Mouse (Mus musculus) C2C12 (cell line): ENCODE measurements around the gene Wnt11.

Source experiments
- CEBPB ChIP-seq: IDR thresholded peaks from one replicate; pipeline ENCODE4 v1.6.1; 2011; ENCODE audit warnings: low read depth, mild to moderate bottlenecking, control low read depth, moderate library complexity
- CTCF ChIP-seq: IDR thresholded peaks from one replicate; pipeline ENCODE4 v1.5.1; 2011; ENCODE audit not compliant: control insufficient read depth, insufficient read depth, insufficient read length
- FOSL1 ChIP-seq: IDR thresholded peaks from one replicate; pipeline ENCODE4 v1.8.0; 2011; ENCODE audit warnings: mild to moderate bottlenecking, low read length; ENCODE audit not compliant: poor library complexity, insufficient read depth, severe bottlenecking
- MAX ChIP-seq: IDR thresholded peaks from one replicate; pipeline ENCODE4 v1.6.1; 2011; ENCODE audit warnings: mild to moderate bottlenecking, control low read depth
- MYOG ChIP-seq: IDR thresholded peaks from one replicate; pipeline ENCODE4 v1.6.1; 2011; ENCODE audit not compliant: control insufficient read depth, insufficient read length; ENCODE audit errors: extremely low read depth
- USF1 ChIP-seq: IDR thresholded peaks from one replicate; pipeline ENCODE4 v1.6.1; 2011; ENCODE audit warnings: low read depth, mild to moderate bottlenecking, control low read depth, moderate library complexity

DNA sequence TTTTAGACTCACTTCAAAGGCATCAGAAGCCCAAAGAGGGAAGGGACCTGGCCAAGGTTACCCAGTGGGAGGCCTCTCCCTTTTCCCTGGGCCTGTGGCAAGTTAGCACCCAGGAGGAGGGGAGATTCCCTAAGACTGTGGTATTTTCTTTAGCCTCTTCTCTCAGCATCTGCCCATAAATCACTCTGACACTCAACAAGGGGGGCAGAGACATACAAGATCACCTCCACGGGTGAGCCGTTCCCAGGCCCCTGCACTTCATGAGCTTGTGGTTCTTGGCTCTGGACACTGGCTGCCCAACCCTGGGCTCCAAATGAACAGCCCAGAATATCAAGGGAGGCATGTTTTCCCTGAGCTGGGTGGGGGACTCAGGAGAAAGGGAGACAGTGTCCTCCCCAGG, 26.1 kb downstream of the Wnt11 start:
- TF ChIP-seq CTCF (no peak), MAX (no peak), CEBPB (no peak), USF1 (no peak), MYOG (no peak), FOSL1 (no peak)
